Mouse (Mus musculus): ENCODE data around the gene Disc1. TPM values are rescaled to one million over a fixed set of nuclear protein-coding genes. Genes with fewer than 3 reads are reported as not detected.

The Disc1 gene
- polyA plus RNA-seq, 1 experiment from 2014 or later, result 0.82 TPM

- no peaks in the 10 kb centered on the region for H3K4me1 ChIP-seq (replicated peaks; ENCODE audit: control insufficient read depth, insufficient read depth, low read length)
- H3K27me3 ChIP-seq (replicated peaks; ENCODE audit: control insufficient read depth, insufficient read depth, low read length), result no peaks in the 10 kb centered on the region
- no peak overlapping the region for H3K4me2 ChIP-seq
- 70% methylated on average over 20 of the region's 20 CpGs for WGBS
- no peaks in the 10 kb centered on the region for H3K36me3 ChIP-seq (ENCODE audit: control insufficient read depth, insufficient read depth, low read length)
- no peak overlapping the region for H3K27ac ChIP-seq (ENCODE audit: low read depth, low read length)
- ATAC-seq (replicated peaks; ENCODE audit: low FRiP score) (no peak), DNase-seq (ENCODE audit: low spot score) (no peak)
- no peak overlapping the region for H3K9ac ChIP-seq (ENCODE audit: low read depth, low read length)
- H3K4me3 ChIP-seq (ENCODE audit: low read depth, low read length), result no peak overlapping the region
- H3K9me3 ChIP-seq (ENCODE audit: control insufficient read depth, low read length), result no peaks in the 10 kb centered on the region
Observed at GRCm38 (mm10) chr8:125156863-125157640, 103.1 kb downstream of the Disc1 start.

- Histone ChIP-seq H3K36me3 (ENCODE audit: control insufficient read depth, insufficient read depth, low read length) (no peaks in the 10 kb centered on the region), H3K27ac (ENCODE audit: low read depth, low read length) (no peak overlapping the region), H3K9ac (ENCODE audit: low read depth, low read length) (no peak overlapping the region), H3K4me2 (no peak overlapping the region), H3K9me3 (ENCODE audit: control insufficient read depth, low read length) (no peaks in the 10 kb centered on the region), H3K4me3 (ENCODE audit: low read depth, low read length) (no peak overlapping the region), H3K4me1 (replicated peaks; ENCODE audit: control insufficient read depth, insufficient read depth, low read length) (no peaks in the 10 kb centered on the region), H3K27me3 (replicated peaks; ENCODE audit: control insufficient read depth, insufficient read depth, low read length) (no peaks in the 10 kb centered on the region)
- 75% methylated on average over 5 of the region's 5 CpGs for WGBS
- DNase-seq (ENCODE audit: low spot score) (no peak), ATAC-seq (replicated peaks; ENCODE audit: low FRiP score) (no peak)
Observed at GRCm38 (mm10) chr8:125157641-125158005, 103.6 kb downstream of the Disc1 start.

GRCm38 (mm10) chr8:125159387-125159786 lies 105.4 kb downstream of the Disc1 start:
- Histone ChIP-seq H3K4me2 (no peak overlapping the region), H3K4me1 (replicated peaks; ENCODE audit: control insufficient read depth, insufficient read depth, low read length) (no peaks in the 10 kb centered on the region), H3K36me3 (ENCODE audit: control insufficient read depth, insufficient read depth, low read length) (no peaks in the 10 kb centered on the region), H3K9me3 (ENCODE audit: control insufficient read depth, low read length) (no peaks in the 10 kb centered on the region), H3K27me3 (replicated peaks; ENCODE audit: control insufficient read depth, insufficient read depth, low read length) (no peaks in the 10 kb centered on the region), H3K4me3 (ENCODE audit: low read depth, low read length) (no peak overlapping the region), H3K9ac (ENCODE audit: low read depth, low read length) (no peak overlapping the region), H3K27ac (ENCODE audit: low read depth, low read length) (no peak overlapping the region)
- WGBS, result 83% methylated on average over 12 of the region's 12 CpGs
- no peak for DNase-seq (ENCODE audit: low spot score)
- no peak for ATAC-seq (replicated peaks; ENCODE audit: low FRiP score)

- H3K27ac ChIP-seq (ENCODE audit: low read depth, low read length), result no peak overlapping the region
- WGBS, result 78% methylated on average over 10 of the region's 10 CpGs
- H3K36me3 ChIP-seq (ENCODE audit: control insufficient read depth, insufficient read depth, low read length), result no peaks in the 10 kb centered on the region
- H3K4me3 ChIP-seq (ENCODE audit: low read depth, low read length), result no peak overlapping the region
- no peak overlapping the region for H3K4me2 ChIP-seq
- H3K9ac ChIP-seq (ENCODE audit: low read depth, low read length), result no peak overlapping the region
- no peaks in the 10 kb centered on the region for H3K9me3 ChIP-seq (ENCODE audit: control insufficient read depth, low read length)
- DNase-seq (ENCODE audit: low spot score), result no peak
- ATAC-seq (replicated peaks; ENCODE audit: low FRiP score), result no peak
- no peaks in the 10 kb centered on the region for H3K27me3 ChIP-seq (replicated peaks; ENCODE audit: control insufficient read depth, insufficient read depth, low read length)
- no peaks in the 10 kb centered on the region for H3K4me1 ChIP-seq (replicated peaks; ENCODE audit: control insufficient read depth, insufficient read depth, low read length)
Observed at GRCm38 (mm10) chr8:125163491-125163890, 109.5 kb downstream of the Disc1 start.

GRCm38 (mm10) chr8:125163906-125164305 lies 109.9 kb downstream of the Disc1 start:
- WGBS, result 86% methylated on average over 6 of the region's 6 CpGs
- no peak overlapping the region for H3K4me2 ChIP-seq

GRCm38 (mm10) chr8:125165505-125166446 lies 111.8 kb downstream of the Disc1 start:
- H3K27me3 ChIP-seq (replicated peaks; ENCODE audit: control insufficient read depth, insufficient read depth, low read length), result no peaks in the 10 kb centered on the region
- no peak overlapping the region for H3K4me2 ChIP-seq
- no peaks in the 10 kb centered on the region for H3K4me1 ChIP-seq (replicated peaks; ENCODE audit: control insufficient read depth, insufficient read depth, low read length)
- no peak overlapping the region for H3K4me3 ChIP-seq (ENCODE audit: low read depth, low read length)
- 70% methylated on average over 11 of the region's 11 CpGs for WGBS
- ATAC-seq (replicated peaks; ENCODE audit: low FRiP score), result no peak
- DNase-seq (ENCODE audit: low spot score), result no peak
- no peaks in the 10 kb centered on the region for H3K9me3 ChIP-seq (ENCODE audit: control insufficient read depth, low read length)
- no peak overlapping the region for H3K27ac ChIP-seq (ENCODE audit: low read depth, low read length)
- no peak overlapping the region for H3K9ac ChIP-seq (ENCODE audit: low read depth, low read length)
- no peaks in the 10 kb centered on the region for H3K36me3 ChIP-seq (ENCODE audit: control insufficient read depth, insufficient read depth, low read length)

More at GRCm38 (mm10) chr8:125163906-125164305, 109.9 kb downstream of the Disc1 start:
- Histone ChIP-seq H3K27me3 (replicated peaks; ENCODE audit: control insufficient read depth, insufficient read depth, low read length) (no peaks in the 10 kb centered on the region), H3K9me3 (ENCODE audit: control insufficient read depth, low read length) (no peaks in the 10 kb centered on the region), H3K36me3 (ENCODE audit: control insufficient read depth, insufficient read depth, low read length) (no peaks in the 10 kb centered on the region), H3K27ac (ENCODE audit: low read depth, low read length) (no peak overlapping the region), H3K4me3 (ENCODE audit: low read depth, low read length) (no peak overlapping the region), H3K9ac (ENCODE audit: low read depth, low read length) (no peak overlapping the region), H3K4me1 (replicated peaks; ENCODE audit: control insufficient read depth, insufficient read depth, low read length) (no peaks in the 10 kb centered on the region)
- no peak for ATAC-seq (replicated peaks; ENCODE audit: low FRiP score)
- no peak for DNase-seq (ENCODE audit: low spot score)

- WGBS, result 91% methylated on average over 6 of the region's 6 CpGs
- H3K4me2 ChIP-seq, result no peak overlapping the region
- no peaks in the 10 kb centered on the region for H3K27me3 ChIP-seq (replicated peaks; ENCODE audit: control insufficient read depth, insufficient read depth, low read length)
- H3K27ac ChIP-seq (ENCODE audit: low read depth, low read length), result no peak overlapping the region
- H3K4me3 ChIP-seq (ENCODE audit: low read depth, low read length), result no peak overlapping the region
- no peaks in the 10 kb centered on the region for H3K36me3 ChIP-seq (ENCODE audit: control insufficient read depth, insufficient read depth, low read length)
- H3K9me3 ChIP-seq (ENCODE audit: control insufficient read depth, low read length), result no peaks in the 10 kb centered on the region
- H3K4me1 ChIP-seq (replicated peaks; ENCODE audit: control insufficient read depth, insufficient read depth, low read length), result no peaks in the 10 kb centered on the region
- ATAC-seq (replicated peaks; ENCODE audit: low FRiP score) (no peak), DNase-seq (ENCODE audit: low spot score) (no peak)
- no peak overlapping the region for H3K9ac ChIP-seq (ENCODE audit: low read depth, low read length)
Observed at GRCm38 (mm10) chr8:125166545-125166944, 112.5 kb downstream of the Disc1 start.

GRCm38 (mm10) chr8:125166988-125167387 lies 113.0 kb downstream of the Disc1 start:
- Histone ChIP-seq H3K4me2 (no peak overlapping the region), H3K4me3 (ENCODE audit: low read depth, low read length) (no peak overlapping the region), H3K9ac (ENCODE audit: low read depth, low read length) (no peak overlapping the region), H3K9me3 (ENCODE audit: control insufficient read depth, low read length) (no peaks in the 10 kb centered on the region), H3K27ac (ENCODE audit: low read depth, low read length) (no peak overlapping the region), H3K27me3 (replicated peaks; ENCODE audit: control insufficient read depth, insufficient read depth, low read length) (no peaks in the 10 kb centered on the region), H3K4me1 (replicated peaks; ENCODE audit: control insufficient read depth, insufficient read depth, low read length) (no peaks in the 10 kb centered on the region), H3K36me3 (ENCODE audit: control insufficient read depth, insufficient read depth, low read length) (no peaks in the 10 kb centered on the region)
- ATAC-seq (replicated peaks; ENCODE audit: low FRiP score), result no peak
- WGBS, result 82% methylated on average over 9 of the region's 9 CpGs
- DNase-seq (ENCODE audit: low spot score), result no peak
